In genomic region chr13:70842126-70842525, GRCm38 (mm10) we compare ENCODE assay signal across 11 mouse cellular contexts. TPM values are rescaled to one million over a fixed set of nuclear protein-coding genes. Genes with fewer than 3 reads are reported as not detected.
A peak's percentile ranks its signal among the peaks of the same experiment; 100 is the strongest.
DNase-seq lines count a peak whose midpoint lies in the region; ATAC-seq lines count a peak whose summit lies in the region.
"Had no signal": no experiment of that assay in that cellular context is flagged by ENCODE, and none has a peak within 500 bp of the region (broad histone marks: within the 10 kb centered on the region; RNA-seq: fewer than 3 reads in every experiment).

No protein-coding gene starts in this region.

- peaks cover 5% of the 10 kb centered on the region; the same call in 1 of the 2 replicates for H3K4me1 ChIP-seq in forebrain, embryonic 11.5 days (replicated peaks; ENCODE audit: control insufficient read depth, insufficient read depth, low read length)
- peaks cover 6% of the 10 kb centered on the region; the same call in 1 of the 2 replicates for H3K4me1 ChIP-seq in forebrain, embryonic 16.5 days (replicated peaks; ENCODE audit: control insufficient read depth, insufficient read depth, low read length)
- peaks cover 12% of the 10 kb centered on the region for H3K4me1 ChIP-seq in intestine, embryonic 16.5 days (ENCODE audit: control insufficient read depth, insufficient read depth, low read length)
- peaks cover 14% of the 10 kb centered on the region for H3K4me1 ChIP-seq in neural tube, embryonic 12.5 days
- H3K4me1 ChIP-seq in heart, embryonic 11.5 days (ENCODE audit: control insufficient read depth, insufficient read depth, low read length): no peaks in the 10 kb centered on the region; the same call in 1 of the 2 replicates

- no peak overlapping the region for H3K4me3 ChIP-seq in forebrain, embryonic 11.5 days (ENCODE audit: low read depth, low read length)
- no peak overlapping the region; the same call in 1 of the 2 replicates for H3K4me3 ChIP-seq in forebrain, embryonic 16.5 days (replicated peaks; ENCODE audit: low read length)
- no peak overlapping the region for H3K4me3 ChIP-seq in intestine, embryonic 16.5 days (ENCODE audit: low read length)
- no peak overlapping the region for H3K4me3 ChIP-seq in neural tube, embryonic 12.5 days
- no peak overlapping the region for H3K4me3 ChIP-seq in heart, embryonic 11.5 days (ENCODE audit: low read depth, low read length)
- H3K4me3 ChIP-seq: heart, adult 2 months had no signal

- ATAC-seq in forebrain, embryonic 11.5 days (replicated peaks; ENCODE audit: low FRiP score): 0 out of 2 replicates have a peak, but pooled peaks have one; percentile 21
- peak; percentile 24; the same call in 1 of the 2 replicates for ATAC-seq in forebrain, embryonic 16.5 days
- peak; percentile 77 for ATAC-seq in intestine, embryonic 16.5 days
- ATAC-seq in neural tube, embryonic 12.5 days (ENCODE audit: low FRiP score, low read depth): no peak
- ATAC-seq in heart, embryonic 11.5 days (replicated peaks; ENCODE audit: insufficient number of reproducible peaks, low FRiP score, low TSS enrichment): no peak

- WGBS in forebrain, embryonic 11.5 days: 40% methylated on average over 4 of the region's 4 CpGs
- WGBS in forebrain, embryonic 16.5 days: 39% methylated on average over 4 of the region's 4 CpGs
- 47% methylated on average over 4 of the region's 4 CpGs for WGBS in intestine, embryonic 16.5 days
- 40% methylated on average over 4 of the region's 4 CpGs for WGBS in neural tube, embryonic 12.5 days
- WGBS in heart, embryonic 11.5 days (ENCODE audit: insufficient replicate concordance): 46% methylated on average over 4 of the region's 4 CpGs

- H3K4me2 ChIP-seq in forebrain, embryonic 11.5 days (ENCODE audit: low read depth, low read length, severe bottlenecking): peak overlapping the region; percentile 50; the same call in 1 of the 2 replicates
- no peak overlapping the region for H3K4me2 ChIP-seq in forebrain, embryonic 16.5 days (ENCODE audit: low read length)
- H3K4me2 ChIP-seq in intestine, embryonic 16.5 days (ENCODE audit: low read depth, low read length): no peak overlapping the region
- H3K4me2 ChIP-seq in neural tube, embryonic 12.5 days (replicated peaks): peak overlapping the region; percentile 65; the same call in 1 of the 2 replicates
- H3K4me2 ChIP-seq in heart, embryonic 11.5 days: no peak overlapping the region

- H3K36me3 ChIP-seq in forebrain, embryonic 11.5 days (ENCODE audit: control insufficient read depth, insufficient read depth, low read length): no peaks in the 10 kb centered on the region
- no peaks in the 10 kb centered on the region for H3K36me3 ChIP-seq in forebrain, embryonic 16.5 days (ENCODE audit: control insufficient read depth, insufficient read depth)
- no peaks in the 10 kb centered on the region for H3K36me3 ChIP-seq in intestine, embryonic 16.5 days (ENCODE audit: control insufficient read depth, insufficient read depth, low read length)
- no peaks in the 10 kb centered on the region for H3K36me3 ChIP-seq in neural tube, embryonic 12.5 days
- H3K36me3 ChIP-seq in heart, embryonic 11.5 days (ENCODE audit: control insufficient read depth, insufficient read depth, low read length): no peaks in the 10 kb centered on the region

- DNase-seq in forebrain, embryonic 11.5 days (ENCODE audit: low spot score): no peak
- DNase-seq in lung, postnatal 4 days: no peak
- no peak for DNase-seq in c-Kit-positive CD71-positive TER-119-positive erythroid progenitor cells, embryonic 14.5 days (ENCODE audit: low spot score)
- DNase-seq: adrenal gland, postnatal 14 days; cerebellum, adult 11 months; heart, adult 2 months; lung, adult 18-20 months had no signal

- no peak overlapping the region for H3K9ac ChIP-seq in forebrain, embryonic 11.5 days (ENCODE audit: low read length)
- no peak overlapping the region for H3K9ac ChIP-seq in forebrain, embryonic 16.5 days (replicated peaks; ENCODE audit: low read depth, low read length)
- H3K9ac ChIP-seq in intestine, embryonic 16.5 days (ENCODE audit: low read depth, low read length): no peak overlapping the region
- no peak overlapping the region for H3K9ac ChIP-seq in neural tube, embryonic 12.5 days
- H3K9ac ChIP-seq in heart, embryonic 11.5 days (ENCODE audit: low read depth, low read length): no peak overlapping the region

- no peak overlapping the region for H3K27ac ChIP-seq in forebrain, embryonic 11.5 days (ENCODE audit: low read depth, low read length)
- no peak overlapping the region for H3K27ac ChIP-seq in forebrain, embryonic 16.5 days (ENCODE audit: low read length)
- no peak overlapping the region for H3K27ac ChIP-seq in intestine, embryonic 16.5 days (ENCODE audit: low read length)
- H3K27ac ChIP-seq in neural tube, embryonic 12.5 days: no peak overlapping the region
- no peak overlapping the region for H3K27ac ChIP-seq in heart, embryonic 11.5 days (ENCODE audit: low read depth, low read length)
- H3K27ac ChIP-seq: heart, adult 2 months had no signal

- H3K9me3 ChIP-seq in forebrain, embryonic 11.5 days (ENCODE audit: control insufficient read depth, low read length): no peaks in the 10 kb centered on the region
- H3K9me3 ChIP-seq in forebrain, embryonic 16.5 days (ENCODE audit: control insufficient read depth, low read length): no peaks in the 10 kb centered on the region
- no peaks in the 10 kb centered on the region for H3K9me3 ChIP-seq in intestine, embryonic 16.5 days (ENCODE audit: control insufficient read depth, low read length)
- no peaks in the 10 kb centered on the region for H3K9me3 ChIP-seq in neural tube, embryonic 12.5 days
- no peaks in the 10 kb centered on the region for H3K9me3 ChIP-seq in heart, embryonic 11.5 days (replicated peaks; ENCODE audit: control insufficient read depth, low read length)

- peaks cover 16% of the 10 kb centered on the region for H3K27me3 ChIP-seq in forebrain, embryonic 11.5 days (ENCODE audit: control insufficient read depth, insufficient read depth, low read length)
- H3K27me3 ChIP-seq in forebrain, embryonic 16.5 days (replicated peaks; ENCODE audit: control insufficient read depth, insufficient read depth, low read length): peaks cover 16% of the 10 kb centered on the region
- peaks cover 12% of the 10 kb centered on the region; the same call in 1 of the 2 replicates for H3K27me3 ChIP-seq in intestine, embryonic 16.5 days (replicated peaks; ENCODE audit: control insufficient read depth, insufficient read depth, low read length)
- peaks cover 24% of the 10 kb centered on the region for H3K27me3 ChIP-seq in neural tube, embryonic 12.5 days (replicated peaks)
- peaks cover 27% of the 10 kb centered on the region for H3K27me3 ChIP-seq in heart, embryonic 11.5 days (ENCODE audit: control insufficient read depth, insufficient read depth, low read length)

RNA-seq across cellular contexts. Expression of gene Adamts16, which starts 0.5 kb away (rescaled TPM):
- polyA plus RNA-seq in forebrain, embryonic 11.5 days (2014; fragmentation: Nextera tagmentation; extraction: Ambion mirVana): 0.11 TPM in 1 of 2 replicates, not detected in the other
- 0.71 and 1.1 TPM in 2 replicates for polyA plus RNA-seq in forebrain, embryonic 16.5 days (2015; fragmentation: Nextera tagmentation; extraction: Ambion mirVana)
- 1.2 and 1.4 TPM in 2 replicates for polyA plus RNA-seq in intestine, embryonic 16.5 days (2015; fragmentation: Nextera tagmentation; extraction: Ambion mirVana)
- 3.0 and 3.7 TPM in 2 replicates for polyA plus RNA-seq in neural tube, embryonic 12.5 days (2016; fragmentation: Nextera tagmentation; extraction: Ambion mirVana)
- 0.10 and 0.13 TPM in 2 replicates for polyA plus RNA-seq in heart, embryonic 11.5 days (2014; fragmentation: Nextera tagmentation; extraction: Ambion mirVana)

Comparison
In these comparisons a context has a peak if more than half of its experiments do, and no peak if none do; other contexts are left out.
1. H3K4me2 ChIP-seq: peak in forebrain, embryonic 11.5 days (single experiment) and neural tube, embryonic 12.5 days (single experiment); none in forebrain, embryonic 16.5 days (single experiment), intestine, embryonic 16.5 days (single experiment) and heart, embryonic 11.5 days (single experiment).
2. ATAC-seq: peak in forebrain, embryonic 11.5 days (single experiment), forebrain, embryonic 16.5 days (single experiment) and intestine, embryonic 16.5 days (single experiment); none in neural tube, embryonic 12.5 days (single experiment) and heart, embryonic 11.5 days (single experiment).